Mouse (Mus musculus) fat pad, adult 2 months (tissue): Measurements from ENCODE around the gene Igfbp7.
A peak's percentile ranks its signal among the peaks of the same experiment; 100 is the strongest.

Experiments
- DNase-seq: peaks from one replicate; pipeline ENCODE4 v3.0.0-alpha.2; 2011; ENCODE audit warnings: low read depth, low spot score; ENCODE audit errors: extremely low read depth

Gene Igfbp7

GRCm38 (mm10) chr5:77354361-77354787 lies 53.5 kb downstream of the Igfbp7 start:
- DNase-seq = no peak

- no peak for DNase-seq
These were observed 56.1 kb downstream of the Igfbp7 start for GRCm38 (mm10) chr5:77351691-77352090.

- DNase-seq = no peak
These were observed 57.7 kb downstream of the Igfbp7 start for GRCm38 (mm10) chr5:77349971-77350658.

- no peak for DNase-seq
These were observed 58.9 kb downstream of the Igfbp7 start for GRCm38 (mm10) chr5:77348901-77349300.

- DNase-seq = no peak
These were observed 67.8 kb downstream of the Igfbp7 start for GRCm38 (mm10) chr5:77340033-77340432.

- no peak for DNase-seq
These were observed 77.7 kb downstream of the Igfbp7 start for GRCm38 (mm10) chr5:77330154-77330553.

- no peak for DNase-seq
These were observed 82.9 kb downstream of the Igfbp7 start for GRCm38 (mm10) chr5:77324936-77325335.

- DNase-seq = peak; percentile 50
These were observed 92.9 kb downstream of the Igfbp7 start for GRCm38 (mm10) chr5:77314986-77315385.

- DNase-seq = no peak
These were observed 93.6 kb downstream of the Igfbp7 start for GRCm38 (mm10) chr5:77314206-77314605.

- DNase-seq = peak; percentile 69
These were observed 97.7 kb downstream of the Igfbp7 start, which contains the start of the genes Noa1 and Polr2b for GRCm38 (mm10) chr5:77309924-77310772. Noa1 (minus strand) TSS chr5:77310084. Polr2b (plus strand) TSS chr5:77310147.

GRCm38 (mm10) chr5:77309051-77309906 lies 98.6 kb downstream of the Igfbp7 start:
- DNase-seq = no peak

GRCm38 (mm10) chr5:77307821-77308553 lies 99.9 kb downstream of the Igfbp7 start:
- no peak for DNase-seq

GRCm38 (mm10) chr5:77301296-77301903 lies 106.4 kb downstream of the Igfbp7 start:
- no peak for DNase-seq

GRCm38 (mm10) chr5:77299486-77299885 lies 108.4 kb downstream of the Igfbp7 start:
- DNase-seq = no peak
